Mouse (Mus musculus) monocyte, adult 2 months (primary cell): ENCODE results near the gene Hexim1.
A peak's percentile ranks its signal among the peaks of the same experiment; 100 is the strongest.

Experiments
- DNase-seq, 2 experiments: peaks; one replicate each; pipeline ENCODE4 v3.0.0; 2022; ENCODE audit warnings: low spot score in 2 of 2, low read depth in 1 of 2

The Hexim1 gene

DNA sequence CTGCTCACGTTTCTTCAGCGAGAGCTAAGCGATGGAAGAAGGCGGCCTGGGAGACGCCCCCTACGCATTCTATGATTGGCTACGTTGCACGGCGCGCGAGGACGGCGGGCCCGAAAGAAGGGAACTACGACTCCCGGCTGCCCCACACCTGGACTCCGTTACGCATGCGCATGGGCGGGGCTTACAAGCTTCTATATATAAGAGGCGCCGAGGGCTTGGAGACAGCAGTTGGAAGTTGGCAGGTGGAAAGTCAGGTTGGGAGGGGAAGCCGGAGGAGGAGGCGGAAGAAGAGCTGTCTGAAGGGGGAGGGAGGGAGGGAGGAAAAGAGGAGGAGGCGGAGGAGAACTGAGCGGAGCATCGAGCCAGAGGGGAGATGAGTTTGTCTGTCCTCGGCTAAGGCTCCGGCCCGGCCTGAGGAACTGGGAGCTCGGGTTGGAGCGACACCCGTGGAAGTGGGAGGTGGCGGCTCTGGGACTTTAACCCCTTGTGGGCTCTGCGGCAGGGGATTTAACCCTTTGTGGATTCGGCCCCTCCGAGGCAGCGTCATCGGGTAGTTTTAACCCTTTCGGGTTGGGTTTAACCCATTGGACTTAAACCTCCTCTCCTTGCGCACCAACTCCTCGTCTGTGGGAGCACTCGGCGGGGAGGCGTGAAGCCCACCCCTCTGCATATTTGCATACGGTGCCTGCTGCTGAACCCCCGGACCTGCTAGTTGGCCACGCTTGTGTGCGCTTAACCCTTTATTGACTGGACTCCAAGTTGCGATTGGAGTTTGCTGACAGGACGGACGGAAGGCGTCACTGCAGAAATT, at the start of gene Hexim1:
Gene Hexim1 (plus strand): TSS at position 224 of the 811 bp plus-strand sequence.
- DNase-seq, result peak; percentile 100

GRCm38 (mm10) chr11:103067051-103067361, 49.0 kb upstream of the Hexim1 start:
- DNase-seq, result no peak

DNA sequence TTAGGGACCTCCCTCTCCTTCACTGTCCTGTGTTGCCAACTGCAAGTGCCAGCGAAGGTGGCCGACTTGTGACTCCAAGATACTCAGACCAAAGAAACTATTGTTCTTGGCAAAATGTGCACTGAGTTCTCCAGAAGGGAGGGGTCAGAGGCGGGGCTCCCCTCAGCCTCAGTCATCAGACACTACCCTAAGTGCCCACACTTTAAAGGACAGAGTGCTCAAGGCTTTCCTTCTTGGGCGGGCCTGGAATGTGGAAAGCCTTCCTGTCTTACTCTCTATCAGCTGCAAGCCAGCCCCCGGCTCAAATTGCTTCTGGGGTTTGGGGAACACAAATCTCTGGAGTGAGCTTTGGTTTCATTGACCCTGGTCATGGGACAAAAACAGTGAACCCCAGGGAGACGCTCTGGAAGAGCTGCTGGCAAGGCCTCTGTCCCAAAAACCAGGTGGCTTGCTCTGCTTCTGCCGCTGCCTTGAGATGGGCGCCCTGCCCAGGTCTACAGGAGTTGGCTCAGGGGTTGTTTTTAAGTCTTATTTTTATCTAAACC, 48.5 kb upstream of the Hexim1 start:
- DNase-seq, result no peak

GRCm38 (mm10) chr11:103068272-103068671, 47.8 kb upstream of the Hexim1 start:
- no peak for DNase-seq

- DNase-seq, result no peak
Measured at GRCm38 (mm10) chr11:103068884-103069283, 47.1 kb upstream of the Hexim1 start.

GRCm38 (mm10) chr11:103069731-103070130, 46.3 kb upstream of the Hexim1 start:
- no peak for DNase-seq

DNA sequence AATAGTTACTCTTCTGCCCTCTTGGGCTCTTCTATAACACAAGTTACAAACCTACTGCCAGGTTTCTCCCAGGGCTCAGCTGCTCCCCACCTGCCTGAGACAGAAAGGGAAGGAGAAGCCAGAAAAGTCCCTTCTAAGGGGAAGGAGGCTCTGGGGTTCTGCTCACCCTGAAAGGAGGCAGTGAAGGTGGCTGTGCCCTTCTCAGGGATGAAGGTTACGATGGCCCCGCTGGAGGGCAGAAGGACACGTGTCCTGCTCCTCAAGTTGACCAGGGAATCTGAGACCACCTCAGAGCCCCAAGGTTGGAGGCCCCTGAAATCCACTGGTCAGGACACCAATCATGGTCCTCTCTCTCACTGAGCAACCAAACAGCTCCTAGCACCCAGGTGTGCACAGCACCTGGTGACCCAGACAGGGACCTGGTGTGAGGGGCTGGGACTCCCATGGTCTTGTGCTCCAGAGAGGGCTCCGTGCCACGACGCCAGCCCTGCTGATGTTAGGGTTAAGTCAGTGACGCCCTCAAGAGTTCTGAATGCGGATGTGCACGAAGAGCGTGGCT, 45.6 kb upstream of the Hexim1 start:
- DNase-seq, result no peak

GRCm38 (mm10) chr11:103073671-103074070, 42.4 kb upstream of the Hexim1 start:
- DNase-seq, result no peak

DNA sequence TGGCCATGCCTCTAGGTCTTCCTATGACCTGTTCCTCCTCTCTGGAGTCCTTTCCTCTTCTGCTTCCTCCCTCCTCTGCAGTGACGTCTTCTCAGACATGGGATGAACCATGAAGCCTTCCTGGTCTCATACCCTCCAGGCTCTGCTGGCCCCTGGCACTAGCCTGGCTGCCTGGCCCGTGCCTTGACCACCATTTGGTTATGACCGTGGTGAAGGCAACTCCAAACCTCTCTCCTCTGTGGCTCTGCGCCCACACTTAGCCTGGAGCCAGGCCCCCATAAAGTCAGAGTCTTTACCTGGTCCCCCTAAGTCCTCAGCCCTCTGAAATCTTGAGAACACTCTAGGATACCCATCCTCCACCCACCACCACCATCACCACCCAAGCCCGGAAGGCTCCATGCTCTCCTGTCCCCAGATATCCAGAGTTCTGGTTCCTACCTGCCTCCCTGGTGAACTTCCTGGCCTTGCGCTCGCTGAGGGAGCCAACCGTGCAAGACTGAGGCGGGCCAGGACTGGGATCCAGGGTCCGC, 41.8 kb upstream of the Hexim1 start:
- DNase-seq, result no peak

- no peak for DNase-seq
Measured at GRCm38 (mm10) chr11:103074796-103075323, 41.2 kb upstream of the Hexim1 start.

DNA sequence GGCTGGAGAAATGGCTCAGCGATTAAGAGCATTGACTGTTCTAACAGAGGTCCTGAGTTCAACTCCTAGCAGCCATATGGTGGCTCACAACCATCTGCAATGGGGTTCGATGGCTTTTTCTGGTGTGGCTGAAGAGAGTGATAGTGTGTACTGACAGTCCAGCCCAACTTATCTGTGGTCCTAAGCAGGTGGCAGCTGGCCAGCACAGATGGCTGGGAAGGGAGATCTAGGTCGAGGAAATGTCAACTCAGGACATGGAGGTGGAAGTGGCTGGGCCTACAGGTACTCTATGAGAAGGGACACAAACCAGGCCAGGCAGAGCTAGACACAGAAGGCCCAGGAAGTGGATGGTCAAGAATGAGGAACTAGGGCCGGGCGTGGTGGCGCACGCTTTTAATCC, 40.0 kb upstream of the Hexim1 start:
- no peak for DNase-seq

DNA sequence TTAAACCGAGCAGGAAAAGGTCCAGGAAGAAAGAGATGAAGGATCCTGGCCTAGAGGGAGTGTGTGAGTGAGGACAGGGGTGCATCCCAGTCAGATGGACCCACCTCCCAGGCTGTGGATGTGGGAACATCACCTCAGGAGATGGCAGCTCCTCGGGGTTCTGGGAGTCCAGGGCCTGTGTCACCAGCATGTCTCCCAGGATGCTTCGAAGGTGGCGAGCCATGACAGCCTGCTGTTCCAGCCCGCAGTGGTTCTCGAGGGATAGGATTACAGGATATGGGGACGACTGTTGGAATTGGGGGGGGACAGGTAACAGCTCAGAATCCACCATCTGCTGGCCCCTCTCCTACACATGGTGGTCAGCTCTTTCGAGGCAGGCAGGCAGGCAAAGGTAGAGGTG, 39.5 kb upstream of the Hexim1 start:
- DNase-seq, result no peak

- DNase-seq, result no peak
Measured at GRCm38 (mm10) chr11:103078131-103078530, 37.9 kb upstream of the Hexim1 start.

DNA sequence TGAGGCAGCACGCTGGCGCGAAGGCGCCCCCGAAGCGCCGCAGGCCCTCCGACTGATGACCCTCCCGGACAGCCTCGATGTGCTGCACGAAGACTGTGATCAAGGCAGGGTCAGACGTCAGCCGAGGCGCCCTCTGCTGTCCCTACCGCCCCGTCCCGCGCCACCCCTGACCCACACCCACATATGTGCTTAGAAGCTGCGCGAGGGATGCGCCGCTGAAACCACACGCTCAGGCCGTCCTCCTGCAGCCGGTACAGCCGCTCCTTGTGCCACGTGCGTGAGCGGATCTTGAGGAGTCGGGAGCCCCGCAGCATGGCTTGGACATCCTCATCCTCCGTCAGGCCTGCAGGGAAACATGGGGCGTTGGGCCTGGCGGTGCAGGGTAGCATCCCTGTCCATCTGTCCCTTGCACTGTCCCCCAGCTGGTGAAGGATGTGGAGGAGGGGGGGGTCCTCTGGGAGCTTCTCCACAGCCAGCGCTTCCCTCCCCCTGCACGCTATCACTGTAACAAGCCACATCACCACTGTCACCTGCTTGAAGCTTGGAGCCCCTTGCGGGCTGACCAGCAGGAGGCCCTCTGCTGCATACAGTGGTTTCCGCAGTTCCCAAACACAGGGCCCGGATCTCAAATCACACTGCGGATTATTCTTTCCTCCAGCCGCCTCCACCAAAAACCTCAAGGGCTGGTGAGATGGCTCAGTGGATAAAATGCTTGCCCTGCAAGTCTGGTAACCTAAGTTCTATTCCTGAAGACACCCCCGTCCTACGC, 35.5 kb upstream of the Hexim1 start:
- DNase-seq, result no peak

- no peak for DNase-seq
Measured at GRCm38 (mm10) chr11:103081631-103082030, 34.4 kb upstream of the Hexim1 start.

DNA sequence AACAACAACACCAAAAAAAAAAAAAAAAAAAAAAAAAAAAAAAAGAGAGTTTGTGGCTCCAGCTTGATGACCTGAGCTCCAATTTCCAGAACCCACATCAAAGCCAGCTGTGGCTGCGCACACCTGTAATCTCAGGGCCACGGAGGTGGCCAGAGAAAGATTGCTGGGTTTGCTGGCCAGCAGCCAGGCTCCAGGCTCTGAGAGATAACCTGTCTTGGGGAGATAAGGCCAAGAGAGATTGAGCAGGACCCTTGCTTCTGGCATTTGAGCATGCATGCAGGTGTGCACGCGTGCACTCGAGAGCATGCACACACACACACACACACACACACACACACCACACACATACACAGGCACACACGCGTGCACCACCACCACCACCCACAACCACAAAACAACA, 22.7 kb upstream of the Hexim1 start:
- DNase-seq, result no peak

GRCm38 (mm10) chr11:103093862-103094833, 21.9 kb upstream of the Hexim1 start:
- DNase-seq, result no peak

- DNase-seq, result no peak
Measured at GRCm38 (mm10) chr11:103095107-103095670, 20.8 kb upstream of the Hexim1 start.

GRCm38 (mm10) chr11:103095801-103096200, 20.2 kb upstream of the Hexim1 start:
- no peak for DNase-seq
